17 mouse cellular contexts compared by ENCODE assay signal in genomic region chr19:26308477-26309135, GRCm38 (mm10).
DNase-seq lines count a peak whose midpoint lies in the region; ATAC-seq and TF ChIP-seq lines count a peak whose summit lies in the region.
"Had no signal": no experiment of that assay in that cellular context is flagged by ENCODE, and none has a peak within 500 bp of the region (broad histone marks: within the 10 kb centered on the region; RNA-seq: fewer than 3 reads in every experiment).

No protein-coding gene starts in this region.

- H3K4me1 ChIP-seq in kidney, embryonic 15.5 days = no peaks in the 10 kb centered on the region
- H3K4me1 ChIP-seq in intestine, postnatal 0 days (replicated peaks; ENCODE audit: control insufficient read depth, insufficient read depth, low read length) = no peaks in the 10 kb centered on the region
- H3K4me1 ChIP-seq: hindbrain, embryonic 13.5 days; limb, embryonic 12.5 days; midbrain, embryonic 10.5 days had no signal

- WGBS in kidney, embryonic 15.5 days = 85% methylated on average over 1 of the region's 1 CpGs
- 85% methylated on average over 1 of the region's 1 CpGs for WGBS in intestine, postnatal 0 days

- H3K9me3 ChIP-seq in kidney, embryonic 15.5 days (replicated peaks) = no peaks in the 10 kb centered on the region
- no peaks in the 10 kb centered on the region for H3K9me3 ChIP-seq in intestine, postnatal 0 days (ENCODE audit: control insufficient read depth)
- H3K9me3 ChIP-seq: hindbrain, embryonic 13.5 days; limb, embryonic 12.5 days; midbrain, embryonic 10.5 days had no signal

- no peak overlapping the region for H3K9ac ChIP-seq in kidney, embryonic 15.5 days
- H3K9ac ChIP-seq in intestine, postnatal 0 days (ENCODE audit: low read depth, low read length) = no peak overlapping the region
- H3K9ac ChIP-seq: hindbrain, embryonic 13.5 days; limb, embryonic 12.5 days; liver, embryonic 14.5 days had no signal

- no peak overlapping the region for H3K4me2 ChIP-seq in kidney, embryonic 15.5 days
- no peak overlapping the region for H3K4me2 ChIP-seq in intestine, postnatal 0 days (replicated peaks; ENCODE audit: low read depth)
- H3K4me2 ChIP-seq: hindbrain, embryonic 13.5 days; limb, embryonic 12.5 days had no signal

- no peak for ATAC-seq in kidney, embryonic 15.5 days (replicated peaks; ENCODE audit: low FRiP score)
- no peak for ATAC-seq in intestine, postnatal 0 days
- ATAC-seq: intestine, embryonic 16.5 days had no signal

- H3K4me3 ChIP-seq in layer of hippocampus, adult 2 months = no peak overlapping the region
- H3K4me3 ChIP-seq in gastrocnemius, adult 2 months = no peak overlapping the region
- H3K4me3 ChIP-seq in kidney, embryonic 15.5 days (replicated peaks) = no peak overlapping the region
- H3K4me3 ChIP-seq in intestine, postnatal 0 days (ENCODE audit: low read depth, low read length) = no peak overlapping the region
- H3K4me3 ChIP-seq: hindbrain, embryonic 13.5 days; limb, embryonic 12.5 days; midbrain, embryonic 10.5 days had no signal

- H3K36me3 ChIP-seq in kidney, embryonic 15.5 days = no peaks in the 10 kb centered on the region
- no peaks in the 10 kb centered on the region for H3K36me3 ChIP-seq in intestine, postnatal 0 days (ENCODE audit: control insufficient read depth, insufficient read depth)
- H3K36me3 ChIP-seq: hindbrain, embryonic 13.5 days; limb, embryonic 12.5 days; midbrain, embryonic 10.5 days had no signal

- no peak overlapping the region for H3K27ac ChIP-seq in layer of hippocampus, adult 2 months
- H3K27ac ChIP-seq in gastrocnemius, adult 2 months = no peak overlapping the region
- no peak overlapping the region for H3K27ac ChIP-seq in kidney, embryonic 15.5 days
- no peak overlapping the region for H3K27ac ChIP-seq in intestine, postnatal 0 days (ENCODE audit: low read depth, low read length)
- H3K27ac ChIP-seq: hindbrain, embryonic 13.5 days; limb, embryonic 12.5 days; liver, embryonic 14.5 days; midbrain, embryonic 10.5 days had no signal

- H3K27me3 ChIP-seq in kidney, embryonic 15.5 days = no peaks in the 10 kb centered on the region
- H3K27me3 ChIP-seq in intestine, postnatal 0 days (replicated peaks; ENCODE audit: control insufficient read depth, insufficient read depth, low read length) = no peaks in the 10 kb centered on the region
- H3K27me3 ChIP-seq: hindbrain, embryonic 13.5 days; limb, embryonic 12.5 days had no signal

- DNase-seq in right cerebral cortex, adult 18-20 months = peak; percentile 39
- no peak for DNase-seq in right cerebral cortex, postnatal 25 days
- DNase-seq in layer of hippocampus, adult 2 months (ENCODE audit: low spot score in 2 of 2) = peak; percentile 10 to 20
- peak; percentile 53 to 79 for DNase-seq in left cerebral cortex, postnatal 14 days (ENCODE audit: low spot score in 2 of 2)
- no peak for DNase-seq in gastrocnemius, adult 2 months
- DNase-seq in thymus, postnatal 36 days = no peak
- DNase-seq: adrenal gland, adult 2 months; cerebellum, adult 8-10 months; kidney, postnatal 25 days; thymus, adult 18-20 months had no signal

- no peak for TF ChIP-seq CTCF in layer of hippocampus, adult 2 months (conservative IDR thresholded peaks at IDR 0.05)
- TF ChIP-seq CTCF in gastrocnemius, adult 2 months (IDR thresholded peaks at IDR 0.05) = no peak
- TF ChIP-seq CTCF in intestine, postnatal 0 days (IDR thresholded peaks at IDR 0.05; ENCODE audit: low read depth) = no peak

- intact Hi-C loops in left cerebral cortex, postnatal 14 days (cut with DNase I) = no loop called here
- intact Hi-C loops in gastrocnemius, adult 2 months (cut with DNase I) = no loop called here

Comparison
In these comparisons a context has a peak if more than half of its experiments do, and no peak if none do; other contexts are left out.
1. DNase-seq: peak in right cerebral cortex, adult 18-20 months (single experiment), layer of hippocampus, adult 2 months (2 of 2) and left cerebral cortex, postnatal 14 days (2 of 2); none in right cerebral cortex, postnatal 25 days (single experiment), gastrocnemius, adult 2 months (single experiment) and thymus, postnatal 36 days (0 of 2).